Mouse (Mus musculus): ENCODE measurements around the gene Jak1. TPM values are rescaled to one million over a fixed set of nuclear protein-coding genes. Genes with fewer than 3 reads are reported as not detected.

Gene Jak1
- polyA plus RNA-seq, 1 experiment from 2014 or later: 85.0 TPM

- no peak overlapping the region for H3K27ac ChIP-seq (ENCODE audit: low read depth)
- ATAC-seq (ENCODE audit: insufficient read depth) (peak; percentile 41; the same call in 1 of the 2 replicates), DNase-seq (no peak)
- no peak overlapping the region for H3K4me3 ChIP-seq (ENCODE audit: low read depth, low read length)
- WGBS: 92% methylated on average over 3 of the region's 3 CpGs
- no peaks in the 10 kb centered on the region for H3K36me3 ChIP-seq (ENCODE audit: insufficient read depth)
- no peaks in the 10 kb centered on the region for H3K27me3 ChIP-seq (ENCODE audit: insufficient read depth, low read length)
- H3K9me3 ChIP-seq (ENCODE audit: low read depth, low read length): no peaks in the 10 kb centered on the region
- H3K9ac ChIP-seq: no peak overlapping the region
- no peak overlapping the region for H3K4me2 ChIP-seq
- no peaks in the 10 kb centered on the region for H3K4me1 ChIP-seq (ENCODE audit: insufficient read depth)
- TF ChIP-seq CTCF (IDR thresholded peaks at IDR 0.05; ENCODE audit: low read depth): no peak
Observed at GRCm38 (mm10) chr4:101239313-101240162, 25.5 kb downstream of the Jak1 start.

- WGBS: 64% methylated on average over 4 of the region's 4 CpGs
- no peak for ATAC-seq (ENCODE audit: insufficient read depth)
- H3K4me3 ChIP-seq (ENCODE audit: low read depth, low read length): no peak overlapping the region
Observed at GRCm38 (mm10) chr4:101238589-101238988, 26.5 kb downstream of the Jak1 start.

GRCm38 (mm10) chr4:101236797-101237196 lies 28.3 kb downstream of the Jak1 start:
- H3K9me3 ChIP-seq (ENCODE audit: low read depth, low read length): no peaks in the 10 kb centered on the region
- ATAC-seq (ENCODE audit: insufficient read depth) (no peak), DNase-seq (no peak)
- H3K36me3 ChIP-seq (ENCODE audit: insufficient read depth): no peaks in the 10 kb centered on the region
- H3K4me1 ChIP-seq (ENCODE audit: insufficient read depth): no peaks in the 10 kb centered on the region
- no peaks in the 10 kb centered on the region for H3K27me3 ChIP-seq (ENCODE audit: insufficient read depth, low read length)
- no peak overlapping the region for H3K4me2 ChIP-seq
- no peak overlapping the region for H3K9ac ChIP-seq
- no peak overlapping the region for H3K27ac ChIP-seq (ENCODE audit: low read depth)
- 82% methylated on average over 6 of the region's 6 CpGs for whole genome bisulfite sequencing
- TF ChIP-seq CTCF (IDR thresholded peaks at IDR 0.05; ENCODE audit: low read depth): no peak
- H3K4me3 ChIP-seq (ENCODE audit: low read depth, low read length): no peak overlapping the region

More at GRCm38 (mm10) chr4:101238589-101238988, 26.5 kb downstream of the Jak1 start:
- TF ChIP-seq CTCF (IDR thresholded peaks at IDR 0.05; ENCODE audit: low read depth): no peak
- Histone ChIP-seq H3K27me3 (ENCODE audit: insufficient read depth, low read length) (no peaks in the 10 kb centered on the region), H3K27ac (ENCODE audit: low read depth) (no peak overlapping the region), H3K4me1 (ENCODE audit: insufficient read depth) (no peaks in the 10 kb centered on the region), H3K36me3 (ENCODE audit: insufficient read depth) (no peaks in the 10 kb centered on the region), H3K9ac (no peak overlapping the region), H3K4me2 (no peak overlapping the region), H3K9me3 (ENCODE audit: low read depth, low read length) (no peaks in the 10 kb centered on the region)
- DNase-seq: no peak

- H3K4me1 ChIP-seq (ENCODE audit: insufficient read depth): no peaks in the 10 kb centered on the region
- H3K9ac ChIP-seq: no peak overlapping the region
- 79% methylated on average over 1 of the region's 1 CpGs for WGBS
- TF ChIP-seq CTCF (IDR thresholded peaks at IDR 0.05; ENCODE audit: low read depth): no peak
- ATAC-seq (ENCODE audit: insufficient read depth) (no peak), DNase-seq (no peak)
- H3K27me3 ChIP-seq (ENCODE audit: insufficient read depth, low read length): no peaks in the 10 kb centered on the region
- no peak overlapping the region for H3K27ac ChIP-seq (ENCODE audit: low read depth)
- no peak overlapping the region for H3K4me3 ChIP-seq (ENCODE audit: low read depth, low read length)
- H3K4me2 ChIP-seq: no peak overlapping the region
- no peaks in the 10 kb centered on the region for H3K9me3 ChIP-seq (ENCODE audit: low read depth, low read length)
- H3K36me3 ChIP-seq (ENCODE audit: insufficient read depth): no peaks in the 10 kb centered on the region
Observed at GRCm38 (mm10) chr4:101235964-101236363, 29.1 kb downstream of the Jak1 start.

GRCm38 (mm10) chr4:101234753-101235152 lies 30.3 kb downstream of the Jak1 start:
- H3K4me3 ChIP-seq (ENCODE audit: low read depth, low read length): no peak overlapping the region
- no peak for TF ChIP-seq CTCF (IDR thresholded peaks at IDR 0.05; ENCODE audit: low read depth)
- H3K9me3 ChIP-seq (ENCODE audit: low read depth, low read length): no peaks in the 10 kb centered on the region
- ATAC-seq (ENCODE audit: insufficient read depth): no peak
- H3K36me3 ChIP-seq (ENCODE audit: insufficient read depth): no peaks in the 10 kb centered on the region
- 67% methylated on average over 1 of the region's 1 CpGs for WGBS
- no peak for DNase-seq
- H3K4me2 ChIP-seq: no peak overlapping the region
- H3K4me1 ChIP-seq (ENCODE audit: insufficient read depth): no peaks in the 10 kb centered on the region
- H3K27me3 ChIP-seq (ENCODE audit: insufficient read depth, low read length): no peaks in the 10 kb centered on the region
- H3K9ac ChIP-seq: no peak overlapping the region
- H3K27ac ChIP-seq (ENCODE audit: low read depth): no peak overlapping the region

- TF ChIP-seq CTCF (IDR thresholded peaks at IDR 0.05; ENCODE audit: low read depth): no peak
- no peak overlapping the region for H3K4me3 ChIP-seq (ENCODE audit: low read depth, low read length)
- no peak overlapping the region for H3K4me2 ChIP-seq
- no peak overlapping the region for H3K27ac ChIP-seq (ENCODE audit: low read depth)
- no peaks in the 10 kb centered on the region for H3K9me3 ChIP-seq (ENCODE audit: low read depth, low read length)
- H3K36me3 ChIP-seq (ENCODE audit: insufficient read depth): no peaks in the 10 kb centered on the region
- H3K4me1 ChIP-seq (ENCODE audit: insufficient read depth): no peaks in the 10 kb centered on the region
- DNase-seq: peak; percentile 76
- ATAC-seq (ENCODE audit: insufficient read depth): peak; percentile 73; the same call in 1 of the 2 replicates
- no peak overlapping the region for H3K9ac ChIP-seq
- WGBS: 48% methylated on average over 1 of the region's 1 CpGs
- no peaks in the 10 kb centered on the region for H3K27me3 ChIP-seq (ENCODE audit: insufficient read depth, low read length)
Observed at GRCm38 (mm10) chr4:101234332-101234731, 30.8 kb downstream of the Jak1 start.

GRCm38 (mm10) chr4:101230621-101231020 lies 34.5 kb downstream of the Jak1 start:
- no peak for TF ChIP-seq CTCF (IDR thresholded peaks at IDR 0.05; ENCODE audit: low read depth)
- Histone ChIP-seq H3K9me3 (ENCODE audit: low read depth, low read length) (no peaks in the 10 kb centered on the region), H3K36me3 (ENCODE audit: insufficient read depth) (no peaks in the 10 kb centered on the region), H3K4me3 (ENCODE audit: low read depth, low read length) (no peak overlapping the region), H3K27me3 (ENCODE audit: insufficient read depth, low read length) (no peaks in the 10 kb centered on the region), H3K27ac (ENCODE audit: low read depth) (no peak overlapping the region), H3K9ac (no peak overlapping the region), H3K4me2 (no peak overlapping the region), H3K4me1 (ENCODE audit: insufficient read depth) (no peaks in the 10 kb centered on the region)
- DNase-seq (no peak), ATAC-seq (ENCODE audit: insufficient read depth) (no peak)
- WGBS: 84% methylated on average over 2 of the region's 2 CpGs

Measured in lung, embryonic 14.5 days (tissue).